Mouse (Mus musculus): ENCODE measurements at regions not wholly inside any gene's neighbourhood (a gene's known extent, or its start where the extent isn't known, plus 50 kb on each side); places are given as distances from the start of the nearest gene placed in this dataset.

- TF ChIP-seq POLR2AphosphoS5 (IDR thresholded peaks at IDR 0.05; ENCODE audit: insufficient replicate concordance, low read depth, low read length) (no peak), CTCF (IDR thresholded peaks at IDR 0.05; ENCODE audit: low read depth, low read length) (no peak), GATA1 (IDR thresholded peaks at IDR 0.05; ENCODE audit: borderline replicate concordance, low read length) (no peak), TAL1 (conservative IDR thresholded peaks at IDR 0.05; ENCODE audit: low read depth, low read length) (no peak)
These were observed 142.4 kb upstream of the Eya4 start for GRCm38 (mm10) chr10:23492971-23493370.
